Mouse (Mus musculus): ENCODE measurements around the gene Pigh. TPM values are rescaled to one million over a fixed set of nuclear protein-coding genes. Genes with fewer than 3 reads are reported as not detected.
A peak's percentile ranks its signal among the peaks of the same experiment; 100 is the strongest.

Gene Pigh
- polyA plus RNA-seq, 1 experiment from 2014 or later: 19.1 TPM

DNA sequence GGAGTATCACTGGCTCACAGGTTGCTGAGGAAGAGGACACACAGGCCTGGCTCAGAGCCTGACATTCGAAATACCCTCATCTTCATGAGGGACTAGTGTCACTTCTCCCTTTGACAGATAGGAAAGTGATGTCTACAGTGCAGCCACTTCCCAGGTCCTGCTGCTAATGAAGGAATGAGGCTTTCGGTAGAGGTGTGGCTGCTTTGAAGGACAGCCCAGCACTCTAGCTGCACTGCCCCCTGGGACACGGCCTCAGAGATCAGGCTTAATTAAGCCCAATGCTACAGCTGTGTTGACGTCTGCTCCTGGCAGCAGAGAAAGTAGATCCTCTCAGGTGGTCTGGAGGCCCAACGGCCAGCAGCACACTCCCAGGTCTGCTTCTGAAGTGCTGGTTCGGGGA lies 29.9 kb downstream of the Pigh start:
- no peak for ATAC-seq
- H3K27ac ChIP-seq (ENCODE audit: low read depth, low read length): no peak overlapping the region
- H3K9me3 ChIP-seq (replicated peaks; ENCODE audit: control insufficient read depth, low read length): no peaks in the 10 kb centered on the region
- H3K27me3 ChIP-seq (replicated peaks; ENCODE audit: control insufficient read depth, insufficient read depth, low read length): no peaks in the 10 kb centered on the region
- no peak for DNase-seq (ENCODE audit: low spot score)
- H3K4me3 ChIP-seq (ENCODE audit: low read depth, low read length): no peak overlapping the region
- H3K36me3 ChIP-seq (ENCODE audit: control insufficient read depth, insufficient read depth, low read length): peaks cover 13% of the 10 kb centered on the region; the same call in 1 of the 2 replicates
- WGBS: 77% methylated on average over 6 of the region's 6 CpGs
- H3K4me2 ChIP-seq (ENCODE audit: low read length): no peak overlapping the region
- H3K4me1 ChIP-seq (ENCODE audit: control insufficient read depth, insufficient read depth, low read length): no peaks in the 10 kb centered on the region
- H3K9ac ChIP-seq (ENCODE audit: low read length): no peak overlapping the region

DNA sequence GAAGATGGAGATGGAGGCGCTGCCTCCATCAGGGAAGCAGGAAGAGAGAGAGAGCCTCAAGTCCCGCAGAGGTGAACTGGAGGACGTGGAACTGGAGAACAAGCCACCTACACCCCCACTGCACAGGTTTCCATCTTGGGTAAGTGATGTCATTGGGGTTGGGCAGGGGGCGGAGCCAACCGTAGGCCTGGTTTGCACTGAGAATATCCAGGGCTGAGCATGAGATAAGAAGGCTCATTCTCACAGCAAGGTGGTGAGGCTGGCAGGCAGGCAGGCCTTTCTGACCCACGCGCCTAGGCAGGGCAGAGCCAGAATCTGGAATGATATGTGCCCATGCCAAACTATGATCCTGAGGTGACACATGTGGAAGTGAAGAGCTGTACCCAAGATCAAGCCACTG lies 34.2 kb downstream of the Pigh start:
- H3K9ac ChIP-seq (ENCODE audit: low read length): no peak overlapping the region
- no peak for ATAC-seq
- no peak overlapping the region for H3K4me2 ChIP-seq (ENCODE audit: low read length)
- 91% methylated on average over 7 of the region's 7 CpGs for WGBS
- DNase-seq (ENCODE audit: low spot score): no peak
- no peaks in the 10 kb centered on the region for H3K27me3 ChIP-seq (replicated peaks; ENCODE audit: control insufficient read depth, insufficient read depth, low read length)
- no peaks in the 10 kb centered on the region for H3K9me3 ChIP-seq (replicated peaks; ENCODE audit: control insufficient read depth, low read length)
- H3K4me1 ChIP-seq (ENCODE audit: control insufficient read depth, insufficient read depth, low read length): no peaks in the 10 kb centered on the region
- no peak overlapping the region for H3K27ac ChIP-seq (ENCODE audit: low read depth, low read length)
- H3K36me3 ChIP-seq (ENCODE audit: control insufficient read depth, insufficient read depth, low read length): peaks cover 18% of the 10 kb centered on the region; the same call in 1 of the 2 replicates
- no peak overlapping the region for H3K4me3 ChIP-seq (ENCODE audit: low read depth, low read length)

DNA sequence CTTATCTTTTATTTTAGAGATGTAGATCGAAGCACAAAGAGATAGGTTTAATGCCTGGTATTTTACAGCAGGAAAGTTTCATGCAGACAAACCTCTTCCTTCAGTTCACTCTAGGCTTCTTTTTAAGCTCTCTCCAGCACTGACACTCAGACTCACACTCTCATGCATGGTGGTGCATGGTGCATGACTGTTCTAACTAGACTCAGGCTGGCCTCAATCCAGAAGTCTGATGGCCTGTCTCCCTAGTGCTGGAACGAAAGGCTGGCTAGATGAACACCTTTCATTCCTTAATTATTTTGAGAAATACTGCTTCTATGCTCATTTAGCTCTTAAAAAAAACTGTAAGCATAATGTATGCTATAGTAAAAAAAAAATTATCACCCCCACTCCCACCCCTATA lies 37.4 kb downstream of the Pigh start:
- H3K36me3 ChIP-seq (ENCODE audit: control insufficient read depth, insufficient read depth, low read length): peaks cover 18% of the 10 kb centered on the region; the same call in 1 of the 2 replicates

DNA sequence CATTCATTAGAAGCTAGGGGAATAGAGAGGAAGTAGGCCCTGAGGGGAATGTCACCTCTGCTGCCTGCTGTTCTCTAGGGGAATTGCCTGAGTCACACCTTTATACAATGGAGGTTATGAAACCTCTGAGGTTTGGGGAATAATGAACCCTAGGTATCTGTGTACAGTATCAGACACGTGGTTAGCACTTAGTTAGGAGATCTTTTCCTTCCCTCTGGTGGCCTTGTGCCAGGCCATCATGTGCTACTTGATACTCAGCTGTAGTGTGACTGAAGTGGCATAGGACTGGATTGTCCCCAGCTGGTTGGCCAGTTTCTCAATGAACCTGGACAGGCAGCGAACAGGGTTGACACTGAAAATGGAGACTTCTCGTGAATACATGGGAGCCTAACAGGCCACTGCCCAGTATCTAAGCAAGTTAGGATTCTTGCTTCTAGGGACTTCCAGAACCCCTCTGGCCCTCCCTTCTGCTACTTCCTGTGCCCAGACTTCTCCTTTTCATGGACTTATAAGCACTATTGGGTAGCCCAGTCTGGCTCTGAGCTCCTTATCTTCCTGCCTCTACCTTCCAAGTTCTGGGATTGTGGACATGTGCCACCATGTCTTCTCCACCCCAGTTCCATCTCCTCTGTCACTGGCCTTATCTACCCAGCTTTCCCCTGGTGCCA lies 38.8 kb downstream of the Pigh start:
- H3K9ac ChIP-seq (ENCODE audit: low read length): no peak overlapping the region
- no peaks in the 10 kb centered on the region for H3K9me3 ChIP-seq (replicated peaks; ENCODE audit: control insufficient read depth, low read length)
- no peak for ATAC-seq
- H3K27me3 ChIP-seq (replicated peaks; ENCODE audit: control insufficient read depth, insufficient read depth, low read length): no peaks in the 10 kb centered on the region
- no peak overlapping the region for H3K4me3 ChIP-seq (ENCODE audit: low read depth, low read length)
- H3K36me3 ChIP-seq (ENCODE audit: control insufficient read depth, insufficient read depth, low read length): peaks cover 18% of the 10 kb centered on the region; the same call in 1 of the 2 replicates
- no peaks in the 10 kb centered on the region for H3K4me1 ChIP-seq (ENCODE audit: control insufficient read depth, insufficient read depth, low read length)
- no peak for DNase-seq (ENCODE audit: low spot score)
- no peak overlapping the region for H3K27ac ChIP-seq (ENCODE audit: low read depth, low read length)
- H3K4me2 ChIP-seq (ENCODE audit: low read length): no peak overlapping the region
- WGBS: 81% methylated on average over 3 of the region's 3 CpGs

More for the DNA sequence above, 37.4 kb downstream of the Pigh start:
- no peaks in the 10 kb centered on the region for H3K9me3 ChIP-seq (replicated peaks; ENCODE audit: control insufficient read depth, low read length)
- 81% methylated on average over 2 of the region's 2 CpGs for WGBS
- ATAC-seq: no peak
- no peak overlapping the region for H3K27ac ChIP-seq (ENCODE audit: low read depth, low read length)
- H3K27me3 ChIP-seq (replicated peaks; ENCODE audit: control insufficient read depth, insufficient read depth, low read length): no peaks in the 10 kb centered on the region
- no peaks in the 10 kb centered on the region for H3K4me1 ChIP-seq (ENCODE audit: control insufficient read depth, insufficient read depth, low read length)
- DNase-seq (ENCODE audit: low spot score): peak; percentile 11
- H3K9ac ChIP-seq (ENCODE audit: low read length): no peak overlapping the region
- H3K4me2 ChIP-seq (ENCODE audit: low read length): no peak overlapping the region
- no peak overlapping the region for H3K4me3 ChIP-seq (ENCODE audit: low read depth, low read length)

DNA sequence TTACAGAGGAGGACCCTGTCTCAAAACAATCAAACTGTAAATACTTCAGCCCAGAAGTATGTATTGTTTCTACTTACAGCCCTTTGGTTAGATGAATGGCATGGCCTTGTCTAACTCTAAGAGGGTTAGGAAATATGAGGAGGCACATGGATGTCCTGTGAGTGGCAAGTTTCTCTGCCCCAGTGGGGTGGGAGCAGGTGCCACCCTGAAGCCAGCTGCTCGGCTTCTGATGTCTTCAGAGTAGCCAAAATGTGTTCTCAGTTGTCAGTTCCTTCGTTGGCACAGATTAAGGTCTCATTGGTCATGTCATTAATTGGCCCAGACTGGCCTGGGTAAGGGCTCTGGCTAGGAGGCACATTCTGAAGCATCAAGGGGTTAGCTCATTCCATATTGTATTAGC lies 39.6 kb downstream of the Pigh start:
- Histone ChIP-seq H3K36me3 (ENCODE audit: control insufficient read depth, insufficient read depth, low read length) (peaks cover 12% of the 10 kb centered on the region; the same call in 1 of the 2 replicates), H3K27ac (ENCODE audit: low read depth, low read length) (no peak overlapping the region), H3K4me2 (ENCODE audit: low read length) (no peak overlapping the region), H3K27me3 (replicated peaks; ENCODE audit: control insufficient read depth, insufficient read depth, low read length) (no peaks in the 10 kb centered on the region), H3K4me1 (ENCODE audit: control insufficient read depth, insufficient read depth, low read length) (no peaks in the 10 kb centered on the region), H3K9ac (ENCODE audit: low read length) (no peak overlapping the region), H3K9me3 (replicated peaks; ENCODE audit: control insufficient read depth, low read length) (no peaks in the 10 kb centered on the region), H3K4me3 (ENCODE audit: low read depth, low read length) (no peak overlapping the region)
- ATAC-seq (no peak), DNase-seq (ENCODE audit: low spot score) (no peak)
- WGBS: 73% methylated on average over 2 of the region's 2 CpGs

DNA sequence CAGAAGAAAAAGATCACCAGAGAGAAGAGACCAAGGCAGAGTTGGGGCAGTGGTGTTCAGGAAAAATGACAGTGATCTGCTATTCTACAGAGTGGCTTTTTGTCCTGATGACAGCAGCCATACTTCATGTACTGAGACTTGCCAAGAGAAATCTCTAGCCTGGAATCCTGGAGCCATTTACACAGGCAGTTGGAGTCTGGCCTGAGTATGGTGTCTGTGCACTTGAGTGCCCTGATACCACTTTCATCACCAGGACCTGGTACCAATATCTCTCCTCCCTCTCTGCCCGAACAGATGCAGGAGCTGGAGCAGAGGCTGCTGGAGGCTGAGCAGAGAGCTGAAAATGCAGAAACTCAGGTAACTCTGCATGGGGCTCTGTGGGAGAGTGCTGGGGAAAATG lies 40.6 kb downstream of the Pigh start:
- H3K36me3 ChIP-seq (ENCODE audit: control insufficient read depth, insufficient read depth, low read length): 0 out of 2 replicates have a peak, but pooled peaks cover 5% of the 10 kb centered on the region
- H3K27ac ChIP-seq (ENCODE audit: low read depth, low read length): no peak overlapping the region
- H3K4me2 ChIP-seq (ENCODE audit: low read length): no peak overlapping the region
- H3K9ac ChIP-seq (ENCODE audit: low read length): no peak overlapping the region
- no peak for ATAC-seq
- DNase-seq (ENCODE audit: low spot score): no peak
- H3K4me3 ChIP-seq (ENCODE audit: low read depth, low read length): no peak overlapping the region
- no peaks in the 10 kb centered on the region for H3K4me1 ChIP-seq (ENCODE audit: control insufficient read depth, insufficient read depth, low read length)
- WGBS: 84% methylated on average over 1 of the region's 1 CpGs
- no peaks in the 10 kb centered on the region for H3K27me3 ChIP-seq (replicated peaks; ENCODE audit: control insufficient read depth, insufficient read depth, low read length)
- no peaks in the 10 kb centered on the region for H3K9me3 ChIP-seq (replicated peaks; ENCODE audit: control insufficient read depth, low read length)

DNA sequence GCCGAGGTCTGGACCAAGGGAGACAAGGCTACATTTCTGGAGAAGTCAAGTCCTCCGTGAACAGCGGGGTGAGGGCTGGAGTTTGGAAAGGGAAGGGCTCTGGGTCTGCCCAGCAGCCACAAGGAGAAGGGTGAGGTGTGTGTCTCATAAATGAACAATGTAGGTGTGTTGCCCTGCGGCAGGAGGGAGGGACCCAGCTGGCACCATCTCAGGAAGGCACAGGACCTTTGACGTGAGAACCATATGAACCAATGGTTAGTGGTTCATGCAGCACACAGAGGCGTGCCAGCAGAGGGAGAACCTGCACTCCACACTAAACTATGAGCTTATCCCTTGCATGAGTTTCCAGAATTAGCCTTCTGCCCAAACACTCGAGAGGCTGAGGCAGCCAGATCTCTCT lies 42.2 kb downstream of the Pigh start:
- Histone ChIP-seq H3K9me3 (replicated peaks; ENCODE audit: control insufficient read depth, low read length) (no peaks in the 10 kb centered on the region), H3K4me2 (ENCODE audit: low read length) (no peak overlapping the region), H3K9ac (ENCODE audit: low read length) (no peak overlapping the region), H3K4me1 (ENCODE audit: control insufficient read depth, insufficient read depth, low read length) (no peaks in the 10 kb centered on the region), H3K27me3 (replicated peaks; ENCODE audit: control insufficient read depth, insufficient read depth, low read length) (no peaks in the 10 kb centered on the region), H3K36me3 (ENCODE audit: control insufficient read depth, insufficient read depth, low read length) (no peaks in the 10 kb centered on the region), H3K4me3 (ENCODE audit: low read depth, low read length) (no peak overlapping the region), H3K27ac (ENCODE audit: low read depth, low read length) (no peak overlapping the region)
- 86% methylated on average over 7 of the region's 7 CpGs for WGBS
- DNase-seq (ENCODE audit: low spot score) (no peak), ATAC-seq (no peak)

DNA sequence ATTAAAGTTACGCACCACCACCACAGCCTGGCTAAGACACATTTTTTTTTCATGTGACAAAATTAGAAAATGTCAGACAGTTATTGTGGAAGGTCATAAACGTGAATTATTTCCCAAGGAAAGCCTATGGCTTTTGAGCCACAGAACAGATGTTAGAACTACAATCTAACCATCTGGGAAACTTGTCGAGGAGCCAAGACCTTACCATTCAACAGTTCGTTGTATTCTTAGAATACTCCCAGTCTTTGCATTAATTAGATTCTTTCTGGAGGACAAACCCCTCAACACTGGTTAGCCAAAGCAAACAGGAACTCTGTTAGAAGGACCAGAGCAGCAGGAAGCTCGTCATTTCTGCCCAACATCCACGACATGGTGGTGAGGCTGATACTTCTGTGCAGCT lies 43.3 kb downstream of the Pigh start:
- H3K36me3 ChIP-seq (ENCODE audit: control insufficient read depth, insufficient read depth, low read length): peaks cover 1% of the 10 kb centered on the region; the same call in 1 of the 2 replicates
- DNase-seq (ENCODE audit: low spot score) (peak; percentile 50), ATAC-seq (no peak)
- H3K27me3 ChIP-seq (replicated peaks; ENCODE audit: control insufficient read depth, insufficient read depth, low read length): no peaks in the 10 kb centered on the region
- no peak overlapping the region for H3K9ac ChIP-seq (ENCODE audit: low read length)
- H3K9me3 ChIP-seq (replicated peaks; ENCODE audit: control insufficient read depth, low read length): no peaks in the 10 kb centered on the region
- no peak overlapping the region for H3K27ac ChIP-seq (ENCODE audit: low read depth, low read length)
- WGBS: 54% methylated on average over 6 of the region's 6 CpGs
- no peak overlapping the region for H3K4me3 ChIP-seq (ENCODE audit: low read depth, low read length)
- H3K4me2 ChIP-seq (ENCODE audit: low read length): no peak overlapping the region
- H3K4me1 ChIP-seq (ENCODE audit: control insufficient read depth, insufficient read depth, low read length): no peaks in the 10 kb centered on the region

DNA sequence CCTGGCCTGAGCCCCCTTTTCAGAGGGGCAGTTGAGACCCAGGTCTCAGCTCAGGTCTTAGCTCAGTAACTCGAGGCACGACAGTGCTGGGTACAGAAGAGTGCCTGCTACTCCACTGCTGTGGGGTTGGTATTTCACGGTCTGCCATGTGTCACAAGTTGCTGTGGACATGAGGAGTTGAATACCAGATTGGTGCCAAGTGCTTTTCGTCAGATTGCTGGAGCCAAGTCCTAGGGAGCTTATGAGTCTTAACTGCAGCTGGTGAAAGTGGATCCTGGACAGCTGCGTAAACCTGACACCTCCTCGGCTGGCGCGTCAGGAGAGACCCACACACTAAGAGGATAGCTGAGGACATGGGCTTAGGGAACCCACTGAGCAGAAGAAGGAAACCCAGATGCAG lies 44.8 kb downstream of the Pigh start:
- Histone ChIP-seq H3K4me1 (ENCODE audit: control insufficient read depth, insufficient read depth, low read length) (no peaks in the 10 kb centered on the region), H3K27me3 (replicated peaks; ENCODE audit: control insufficient read depth, insufficient read depth, low read length) (no peaks in the 10 kb centered on the region), H3K9me3 (replicated peaks; ENCODE audit: control insufficient read depth, low read length) (no peaks in the 10 kb centered on the region), H3K4me2 (ENCODE audit: low read length) (no peak overlapping the region), H3K4me3 (ENCODE audit: low read depth, low read length) (no peak overlapping the region), H3K36me3 (ENCODE audit: control insufficient read depth, insufficient read depth, low read length) (peaks cover 6% of the 10 kb centered on the region; the same call in 1 of the 2 replicates), H3K9ac (ENCODE audit: low read length) (no peak overlapping the region), H3K27ac (ENCODE audit: low read depth, low read length) (no peak overlapping the region)
- 87% methylated on average over 8 of the region's 8 CpGs for WGBS
- no peak for ATAC-seq
- DNase-seq (ENCODE audit: low spot score): no peak
